Mouse (Mus musculus): ENCODE measurements around the gene Xirp1. TPM values are rescaled to one million over a fixed set of nuclear protein-coding genes. Genes with fewer than 3 reads are reported as not detected.

Xirp1 gene
- polyA plus RNA-seq, 1 experiment from 2014 or later: 0.21 TPM

DNA sequence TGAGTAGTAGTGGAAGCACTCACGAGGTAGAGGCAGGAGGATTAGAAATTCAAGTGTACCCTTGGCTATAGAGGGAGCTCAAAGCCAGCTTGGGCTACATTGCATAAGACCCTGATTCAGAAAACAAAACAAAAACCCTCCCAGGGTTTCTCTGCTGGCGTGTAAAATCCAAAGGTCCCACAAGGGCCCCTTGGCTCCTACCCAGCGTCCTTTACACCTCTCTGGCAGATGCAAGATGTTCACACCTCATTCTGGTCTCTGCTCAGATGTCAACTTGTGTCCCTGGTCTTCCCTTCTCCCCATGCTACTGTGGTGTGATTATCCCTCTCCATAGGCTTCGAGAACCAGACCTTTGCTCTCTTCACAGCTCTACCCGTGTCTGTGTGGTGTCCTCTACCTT is 22.6 kb downstream of the Xirp1 start:
- WGBS: 61% methylated on average over 5 of the region's 5 CpGs
- Histone ChIP-seq H3K4me3 (ENCODE audit: low read depth, low read length) (no peak overlapping the region), H3K27ac (ENCODE audit: low read length) (peak overlapping the region; percentile 90), H3K9me3 (ENCODE audit: low read length) (no peaks in the 10 kb centered on the region), H3K36me3 (ENCODE audit: insufficient read depth, low read length) (no peaks in the 10 kb centered on the region), H3K9ac (replicated peaks; ENCODE audit: low read depth) (no peak overlapping the region), H3K4me2 (replicated peaks; ENCODE audit: low read depth, low read length) (no peak overlapping the region), H3K4me1 (ENCODE audit: insufficient read depth, low read depth, low read length) (peaks cover 9% of the 10 kb centered on the region; the same call in 1 of the 2 replicates), H3K27me3 (replicated peaks; ENCODE audit: insufficient read depth, low read length) (no peaks in the 10 kb centered on the region)
- no peak for ATAC-seq
- TF ChIP-seq EP300 (IDR thresholded peaks at IDR 0.05): no peak
- no peak for TF ChIP-seq CTCF (IDR thresholded peaks at IDR 0.05)
- DNase-seq (ENCODE audit: low spot score): peak; percentile 67

DNA sequence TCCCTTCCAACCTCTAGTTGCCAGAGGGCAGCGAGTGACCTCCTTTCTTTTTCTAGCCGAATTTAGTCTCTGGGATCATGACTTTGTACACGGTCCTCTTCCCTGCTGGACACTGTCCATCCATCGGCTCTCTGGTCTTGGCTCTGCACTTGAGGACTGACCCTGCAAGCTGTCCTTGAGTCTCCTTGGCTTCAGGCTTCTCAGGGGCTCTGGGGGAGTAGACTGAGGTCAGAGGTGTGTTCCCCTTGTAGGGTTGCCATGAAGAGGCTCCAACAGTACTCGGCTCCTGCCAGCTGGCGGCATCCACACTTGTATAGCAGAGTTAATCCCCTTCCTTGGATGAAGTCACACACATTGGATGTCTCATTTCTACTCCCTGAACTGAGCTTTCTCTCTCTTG is 23.8 kb downstream of the Xirp1 start:
- no peak for ATAC-seq
- peak overlapping the region; percentile 90; the same call in 1 of the 2 replicates for H3K27ac ChIP-seq (ENCODE audit: low read length)
- no peaks in the 10 kb centered on the region for H3K36me3 ChIP-seq (ENCODE audit: insufficient read depth, low read length)
- H3K27me3 ChIP-seq (replicated peaks; ENCODE audit: insufficient read depth, low read length): no peaks in the 10 kb centered on the region
- TF ChIP-seq EP300 (IDR thresholded peaks at IDR 0.05) (no peak), CTCF (IDR thresholded peaks at IDR 0.05) (no peak)
- H3K4me3 ChIP-seq (ENCODE audit: low read depth, low read length): no peak overlapping the region
- H3K9me3 ChIP-seq (ENCODE audit: low read length): no peaks in the 10 kb centered on the region
- peaks cover 9% of the 10 kb centered on the region; the same call in 1 of the 2 replicates for H3K4me1 ChIP-seq (ENCODE audit: insufficient read depth, low read depth, low read length)
- H3K9ac ChIP-seq (replicated peaks; ENCODE audit: low read depth): no peak overlapping the region
- DNase-seq (ENCODE audit: low spot score): no peak
- no peak overlapping the region for H3K4me2 ChIP-seq (replicated peaks; ENCODE audit: low read depth, low read length)
- WGBS: 66% methylated on average over 6 of the region's 6 CpGs

DNA sequence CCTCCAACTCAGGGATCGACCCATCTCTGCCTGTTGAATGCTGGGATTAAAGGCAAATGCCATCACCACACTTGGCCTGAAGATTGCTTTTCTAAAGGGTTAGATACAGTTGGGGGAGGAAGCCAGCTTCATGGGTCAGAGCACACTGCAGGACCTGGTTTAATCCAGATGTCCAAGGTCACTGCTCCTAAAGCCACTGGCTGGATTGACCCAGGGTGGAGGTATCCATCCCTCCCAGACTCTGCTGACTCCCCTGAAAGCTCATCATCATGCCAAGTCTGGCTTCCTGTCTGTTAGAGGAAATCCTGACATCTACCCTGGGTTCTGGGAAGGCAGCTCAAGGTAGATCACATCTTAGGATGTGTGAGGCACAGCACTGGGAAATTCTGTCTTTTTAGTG is 24.6 kb downstream of the Xirp1 start:
- H3K27me3 ChIP-seq (replicated peaks; ENCODE audit: insufficient read depth, low read length): no peaks in the 10 kb centered on the region
- H3K4me1 ChIP-seq (ENCODE audit: insufficient read depth, low read depth, low read length): peaks cover 9% of the 10 kb centered on the region; the same call in 1 of the 2 replicates
- H3K4me2 ChIP-seq (replicated peaks; ENCODE audit: low read depth, low read length): no peak overlapping the region
- ATAC-seq: no peak
- DNase-seq (ENCODE audit: low spot score): no peak
- WGBS: 81% methylated on average over 1 of the region's 1 CpGs
- H3K9me3 ChIP-seq (ENCODE audit: low read length): no peaks in the 10 kb centered on the region
- H3K4me3 ChIP-seq (ENCODE audit: low read depth, low read length): no peak overlapping the region
- no peak for TF ChIP-seq EP300 (IDR thresholded peaks at IDR 0.05)
- no peak for TF ChIP-seq CTCF (IDR thresholded peaks at IDR 0.05)
- no peak overlapping the region for H3K27ac ChIP-seq (ENCODE audit: low read length)
- H3K9ac ChIP-seq (replicated peaks; ENCODE audit: low read depth): no peak overlapping the region
- H3K36me3 ChIP-seq (ENCODE audit: insufficient read depth, low read length): no peaks in the 10 kb centered on the region

DNA sequence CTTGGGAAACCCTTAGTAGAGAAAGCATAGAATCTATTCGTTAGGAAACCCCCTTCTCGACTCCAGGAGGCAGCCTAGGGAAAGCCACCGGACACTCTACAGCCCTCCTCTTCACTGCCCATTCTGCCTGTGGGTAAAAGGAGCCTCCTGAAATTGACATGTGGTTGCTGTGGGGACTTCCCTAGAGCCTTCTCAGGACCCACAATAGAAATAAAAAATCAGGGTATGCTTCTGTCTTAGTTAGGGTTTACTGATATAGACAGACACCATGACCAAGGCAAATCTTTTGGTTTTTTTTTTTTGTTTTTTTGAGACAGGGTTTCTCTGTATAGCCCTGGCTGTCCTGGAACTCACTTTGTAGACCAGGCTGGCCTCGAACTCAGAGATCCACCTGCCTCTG is 27.3 kb downstream of the Xirp1 start:
- no peaks in the 10 kb centered on the region for H3K36me3 ChIP-seq (ENCODE audit: insufficient read depth, low read length)
- H3K4me1 ChIP-seq (ENCODE audit: insufficient read depth, low read depth, low read length): peaks cover 6% of the 10 kb centered on the region; the same call in 1 of the 2 replicates
- no peak overlapping the region for H3K4me3 ChIP-seq (ENCODE audit: low read depth, low read length)
- ATAC-seq: no peak
- H3K27ac ChIP-seq (ENCODE audit: low read length): no peak overlapping the region
- no peaks in the 10 kb centered on the region for H3K27me3 ChIP-seq (replicated peaks; ENCODE audit: insufficient read depth, low read length)
- no peaks in the 10 kb centered on the region for H3K9me3 ChIP-seq (ENCODE audit: low read length)
- no peak overlapping the region for H3K4me2 ChIP-seq (replicated peaks; ENCODE audit: low read depth, low read length)
- WGBS: 87% methylated on average over 4 of the region's 4 CpGs
- DNase-seq (ENCODE audit: low spot score): no peak
- no peak overlapping the region for H3K9ac ChIP-seq (replicated peaks; ENCODE audit: low read depth)
- no peak for TF ChIP-seq CTCF (IDR thresholded peaks at IDR 0.05)
- TF ChIP-seq EP300 (IDR thresholded peaks at IDR 0.05): no peak

DNA sequence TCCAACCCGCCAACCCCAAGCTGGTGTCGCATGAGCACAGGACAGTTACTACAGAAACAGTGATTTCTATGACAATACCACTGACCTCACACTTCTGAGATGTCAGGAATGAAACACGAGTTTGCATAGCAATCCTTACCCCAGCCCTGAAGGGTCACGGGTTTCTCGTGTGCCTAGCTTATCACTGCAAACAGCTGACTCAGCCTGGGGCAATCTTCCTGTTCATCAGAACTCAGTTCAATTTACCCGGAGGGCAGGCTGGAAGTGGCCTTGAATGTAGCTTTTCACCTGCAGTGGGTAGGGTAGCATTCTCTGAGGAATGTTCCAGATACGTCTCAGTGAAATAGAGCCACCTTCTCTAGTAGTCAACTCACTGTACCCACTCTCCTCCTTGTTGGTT is 29.2 kb downstream of the Xirp1 start:
- no peaks in the 10 kb centered on the region for H3K27me3 ChIP-seq (replicated peaks; ENCODE audit: insufficient read depth, low read length)
- H3K27ac ChIP-seq (ENCODE audit: low read length): no peak overlapping the region
- no peak overlapping the region for H3K4me3 ChIP-seq (ENCODE audit: low read depth, low read length)
- ATAC-seq (peak; percentile 33; the same call in 1 of the 2 replicates), DNase-seq (ENCODE audit: low spot score) (no peak)
- H3K4me2 ChIP-seq (replicated peaks; ENCODE audit: low read depth, low read length): no peak overlapping the region
- no peak overlapping the region for H3K9ac ChIP-seq (replicated peaks; ENCODE audit: low read depth)
- TF ChIP-seq CTCF (IDR thresholded peaks at IDR 0.05) (no peak), EP300 (IDR thresholded peaks at IDR 0.05) (no peak)
- peaks cover 1% of the 10 kb centered on the region; the same call in 1 of the 2 replicates for H3K4me1 ChIP-seq (ENCODE audit: insufficient read depth, low read depth, low read length)
- no peaks in the 10 kb centered on the region for H3K9me3 ChIP-seq (ENCODE audit: low read length)
- WGBS: 44% methylated on average over 7 of the region's 7 CpGs
- no peaks in the 10 kb centered on the region for H3K36me3 ChIP-seq (ENCODE audit: insufficient read depth, low read length)

DNA sequence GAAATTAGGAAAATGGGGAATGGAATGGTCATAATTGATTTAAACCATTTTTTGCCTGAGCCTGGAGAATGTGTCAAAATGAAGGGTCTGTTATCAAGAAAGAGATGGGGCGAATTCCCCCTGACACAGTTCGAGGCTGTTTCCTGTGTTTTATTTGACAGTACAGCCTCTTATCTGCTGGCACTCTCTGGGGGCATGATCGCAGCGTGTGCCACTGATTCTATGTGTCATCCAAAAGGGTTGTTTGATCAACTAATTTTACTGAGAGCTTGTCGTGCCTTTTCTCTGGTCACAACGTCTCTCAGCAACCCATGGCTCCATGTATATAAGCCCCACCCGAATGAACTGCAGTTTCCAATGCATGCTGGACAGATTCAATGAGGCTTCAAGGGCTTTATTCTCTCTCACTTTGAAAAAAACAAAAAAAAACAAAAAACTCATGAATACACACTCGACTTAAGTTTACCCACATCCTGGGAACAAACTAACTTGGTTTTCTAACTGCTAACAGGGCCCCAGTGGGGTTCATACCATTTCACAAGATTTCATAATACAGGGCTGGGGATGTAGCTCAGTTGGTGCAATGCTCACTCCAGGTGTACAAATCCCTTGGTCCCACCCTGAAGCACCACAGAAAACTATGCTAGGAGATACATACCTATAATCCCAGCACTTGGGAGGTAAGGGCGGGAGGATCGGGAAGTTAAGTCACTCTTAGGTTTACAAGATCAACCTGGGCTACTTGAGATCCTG is 30.1 kb downstream of the Xirp1 start:
- DNase-seq (ENCODE audit: low spot score) (no peak), ATAC-seq (no peak)
- H3K4me2 ChIP-seq (replicated peaks; ENCODE audit: low read depth, low read length): no peak overlapping the region
- no peak overlapping the region for H3K9ac ChIP-seq (replicated peaks; ENCODE audit: low read depth)
- no peak overlapping the region for H3K27ac ChIP-seq (ENCODE audit: low read length)
- no peak for TF ChIP-seq CTCF (IDR thresholded peaks at IDR 0.05)
- TF ChIP-seq EP300 (IDR thresholded peaks at IDR 0.05): no peak
- H3K4me3 ChIP-seq (ENCODE audit: low read depth, low read length): no peak overlapping the region
- H3K4me1 ChIP-seq (ENCODE audit: insufficient read depth, low read depth, low read length): no peaks in the 10 kb centered on the region
- H3K36me3 ChIP-seq (ENCODE audit: insufficient read depth, low read length): no peaks in the 10 kb centered on the region
- 43% methylated on average over 10 of the region's 10 CpGs for WGBS
- H3K27me3 ChIP-seq (replicated peaks; ENCODE audit: insufficient read depth, low read length): no peaks in the 10 kb centered on the region
- H3K9me3 ChIP-seq (ENCODE audit: low read length): no peaks in the 10 kb centered on the region
